Mouse (Mus musculus) limb, embryonic 15.5 days (tissue): ENCODE measurements around the gene Phf24. TPM values are rescaled to one million over a fixed set of nuclear protein-coding genes. Genes with fewer than 3 reads are reported as not detected.

Source experiments
- ATAC-seq: fragments of 200-750 bp; cut with Nextera tagmentation; 2 replicates; pipeline ENCODE4 v1.8.0; 2017; ENCODE audit warnings: low read depth, moderate TSS enrichment; ENCODE audit not compliant: insufficient number of reproducible peaks, low FRiP score, low TSS enrichment
- H3K27ac ChIP-seq: fragments of 300-500 bp; sonication (generic); 2 replicates; pipeline ENCODE4 v1.5.1; 2015; ENCODE audit warnings: moderate library complexity, mild to moderate bottlenecking, inconsistent platforms
- H3K27me3 ChIP-seq: fragments of 300-500 bp; sonication (generic); 2 replicates; pipeline ENCODE4 v1.6.1; 2015; ENCODE audit warnings: inconsistent platforms
- H3K36me3 ChIP-seq: fragments of 300-500 bp; sonication (generic); 2 replicates; pipeline ENCODE4 v1.6.1; 2015; ENCODE audit warnings: inconsistent platforms
- H3K4me1 ChIP-seq: fragments of 300-500 bp; sonication (generic); 2 replicates; pipeline ENCODE4 v1.6.1; 2015; ENCODE audit warnings: inconsistent platforms
- H3K4me2 ChIP-seq: fragments of 300-500 bp; sonication (generic); 2 replicates; pipeline ENCODE4 v1.6.1; 2015; ENCODE audit warnings: mild to moderate bottlenecking, inconsistent platforms
- H3K4me3 ChIP-seq: fragments of 300-500 bp; sonication (generic); 2 replicates; pipeline ENCODE4 v1.5.1; 2015; ENCODE audit warnings: mild to moderate bottlenecking, inconsistent platforms
- H3K9ac ChIP-seq: fragments of 300-500 bp; sonication (generic); 2 replicates; pipeline ENCODE4 v1.6.1; 2015; ENCODE audit warnings: inconsistent platforms
- H3K9me3 ChIP-seq: fragments of 300-500 bp; sonication (generic); 2 replicates; pipeline ENCODE4 v1.6.1; 2016; ENCODE audit warnings: inconsistent platforms
- WGBS: fragments of 180-500 bp; shearing (Covaris S2); methylation state at CpG from one replicate; pipeline ENCODE4 v1.1.7; 2015; 5-methylcytosine and 5-hydroxymethylcytosine counted together
- polyA plus RNA-seq: library from polyadenylated mRNA; unstranded; fragments of >200 nt; fragmentation: Nextera tagmentation; extraction: Ambion mirVana; gene quantifications from 2 replicates; pipeline ENCODE4 v1.2.1, GENCODE M21; 2015

The Phf24 gene
- polyA plus RNA-seq, 1 experiment from 2014 or later = 2.0 TPM

DNA sequence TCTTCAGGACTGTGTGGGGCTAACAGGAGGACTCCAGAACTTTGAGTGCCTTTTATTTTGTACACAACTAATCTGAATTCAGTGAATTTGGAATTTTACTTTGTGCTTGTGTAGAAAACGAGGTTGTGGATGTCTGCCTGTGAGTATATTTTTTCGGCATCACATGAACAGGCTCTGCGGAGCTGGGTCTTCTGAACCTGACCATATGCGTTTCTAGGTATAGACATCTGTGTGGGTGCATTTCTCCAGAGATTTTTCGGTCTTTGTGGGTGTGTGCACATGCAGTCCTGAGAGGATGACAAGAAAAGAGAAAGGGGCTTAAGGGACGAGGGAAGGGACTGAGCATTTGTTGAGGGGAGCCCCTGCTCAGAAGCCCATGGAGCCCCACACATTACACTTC lies 29.5 kb upstream of the Phf24 start:
- 79% methylated on average over 6 of the region's 6 CpGs for WGBS
- H3K9ac ChIP-seq = no peak overlapping the region
- ATAC-seq = no peak
- H3K27me3 ChIP-seq = no peaks in the 10 kb centered on the region
- no peaks in the 10 kb centered on the region for H3K36me3 ChIP-seq
- H3K27ac ChIP-seq = no peak overlapping the region
- no peaks in the 10 kb centered on the region for H3K9me3 ChIP-seq
- H3K4me1 ChIP-seq = no peaks in the 10 kb centered on the region
- H3K4me2 ChIP-seq = no peak overlapping the region
- H3K4me3 ChIP-seq = no peak overlapping the region

DNA sequence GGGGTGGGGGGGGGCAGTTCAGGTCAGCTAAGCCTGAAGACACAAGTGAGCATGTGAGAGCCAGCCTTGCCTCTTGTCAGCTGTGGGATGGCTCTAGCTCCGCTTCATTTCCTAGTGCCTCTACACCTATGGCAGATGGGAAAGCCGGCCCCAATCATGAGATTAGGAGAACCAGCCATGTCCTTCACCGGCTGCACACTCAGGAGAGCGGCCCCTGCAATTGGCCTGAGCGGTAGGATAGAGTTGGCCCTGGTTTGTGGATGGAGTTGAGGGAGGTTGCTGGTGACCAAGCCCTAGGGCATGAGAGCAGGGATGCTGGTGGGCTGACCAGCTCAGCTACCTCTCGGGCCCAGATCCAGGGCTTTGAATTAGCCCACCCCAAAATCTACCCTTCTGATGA lies 27.7 kb upstream of the Phf24 start:
- ATAC-seq = no peak
- no peaks in the 10 kb centered on the region for H3K9me3 ChIP-seq

DNA sequence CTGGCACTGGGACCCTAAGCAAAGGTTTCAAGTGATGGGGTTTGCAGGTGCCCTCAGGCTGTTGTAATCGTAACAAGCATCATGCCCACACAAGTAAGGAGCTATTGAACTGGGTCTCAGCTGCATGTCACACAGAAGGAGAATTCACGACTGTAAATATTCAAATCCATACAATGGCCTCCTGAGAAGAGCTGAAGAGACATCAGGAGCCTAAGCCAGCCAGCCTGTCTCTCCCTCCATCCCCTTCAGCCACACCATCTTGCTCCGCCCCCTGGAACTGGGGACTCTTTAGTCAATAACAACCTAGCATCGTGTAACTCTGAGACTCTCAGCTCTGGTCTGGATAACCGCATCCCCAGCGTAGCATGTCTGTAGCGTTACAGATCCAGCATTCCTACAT lies 25.3 kb upstream of the Phf24 start:
- no peak overlapping the region for H3K4me3 ChIP-seq
- H3K9me3 ChIP-seq = no peaks in the 10 kb centered on the region
- H3K27me3 ChIP-seq = no peaks in the 10 kb centered on the region
- no peaks in the 10 kb centered on the region for H3K4me1 ChIP-seq
- ATAC-seq = no peak
- no peak overlapping the region for H3K9ac ChIP-seq
- 60% methylated on average over 7 of the region's 7 CpGs for WGBS
- H3K4me2 ChIP-seq = no peak overlapping the region
- H3K27ac ChIP-seq = no peak overlapping the region
- no peaks in the 10 kb centered on the region for H3K36me3 ChIP-seq

More for the DNA sequence above, 27.7 kb upstream of the Phf24 start:
- no peaks in the 10 kb centered on the region for H3K27me3 ChIP-seq
- H3K36me3 ChIP-seq = no peaks in the 10 kb centered on the region
- 85% methylated on average over 6 of the region's 6 CpGs for WGBS
- no peak overlapping the region for H3K27ac ChIP-seq
- H3K4me3 ChIP-seq = no peak overlapping the region
- H3K4me2 ChIP-seq = no peak overlapping the region
- no peak overlapping the region for H3K9ac ChIP-seq
- no peaks in the 10 kb centered on the region for H3K4me1 ChIP-seq

DNA sequence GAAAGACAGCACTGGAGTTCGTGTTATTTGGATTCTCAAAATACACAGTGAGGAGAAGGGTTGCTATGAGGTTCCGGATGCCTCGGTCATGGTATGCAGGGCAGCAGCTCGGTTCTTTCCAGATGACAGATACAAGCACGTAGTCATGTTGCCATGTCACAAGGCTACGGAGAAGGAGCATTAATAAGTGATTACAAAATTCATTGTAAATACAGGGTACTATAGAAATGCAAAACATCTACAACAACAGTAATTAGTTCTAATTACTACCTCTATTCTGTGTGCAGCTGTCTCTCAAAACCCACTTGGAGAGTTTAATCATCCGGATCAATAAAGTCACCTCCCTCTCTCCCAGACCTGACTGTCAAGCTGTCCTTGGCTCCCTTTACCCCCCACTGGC lies 21.3 kb upstream of the Phf24 start:
- WGBS = 75% methylated on average over 7 of the region's 7 CpGs

DNA sequence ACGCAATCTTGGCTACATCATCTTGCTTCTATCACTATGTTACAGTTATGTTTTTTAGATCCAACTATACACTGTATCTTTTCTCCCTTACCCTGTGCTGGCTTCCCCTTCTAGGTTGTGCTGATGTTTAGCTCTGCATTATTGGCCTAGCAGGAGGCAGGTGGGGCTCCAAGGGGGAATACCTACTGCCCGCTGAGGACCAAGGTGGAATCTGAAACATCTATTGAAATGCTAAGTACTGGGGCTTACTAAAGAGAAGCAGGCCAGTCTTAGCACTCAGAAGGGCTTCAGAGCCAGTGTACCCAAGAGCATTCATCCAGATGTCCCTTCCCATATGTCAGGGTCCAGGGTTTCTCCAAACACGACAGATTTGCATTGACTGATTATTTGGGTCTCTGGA lies 17.5 kb upstream of the Phf24 start:
- WGBS = 39% methylated on average over 3 of the region's 3 CpGs
- Histone ChIP-seq H3K4me2 (no peak overlapping the region), H3K9me3 (no peaks in the 10 kb centered on the region), H3K27ac (no peak overlapping the region), H3K4me3 (no peak overlapping the region), H3K36me3 (no peaks in the 10 kb centered on the region), H3K27me3 (no peaks in the 10 kb centered on the region), H3K9ac (no peak overlapping the region), H3K4me1 (no peaks in the 10 kb centered on the region)
- ATAC-seq = no peak

More for the DNA sequence above, 21.3 kb upstream of the Phf24 start:
- ATAC-seq = no peak
- H3K4me1 ChIP-seq = no peaks in the 10 kb centered on the region
- no peaks in the 10 kb centered on the region for H3K9me3 ChIP-seq
- no peak overlapping the region for H3K9ac ChIP-seq
- H3K27me3 ChIP-seq = no peaks in the 10 kb centered on the region
- no peak overlapping the region for H3K27ac ChIP-seq
- H3K36me3 ChIP-seq = no peaks in the 10 kb centered on the region
- no peak overlapping the region for H3K4me2 ChIP-seq
- no peak overlapping the region for H3K4me3 ChIP-seq

DNA sequence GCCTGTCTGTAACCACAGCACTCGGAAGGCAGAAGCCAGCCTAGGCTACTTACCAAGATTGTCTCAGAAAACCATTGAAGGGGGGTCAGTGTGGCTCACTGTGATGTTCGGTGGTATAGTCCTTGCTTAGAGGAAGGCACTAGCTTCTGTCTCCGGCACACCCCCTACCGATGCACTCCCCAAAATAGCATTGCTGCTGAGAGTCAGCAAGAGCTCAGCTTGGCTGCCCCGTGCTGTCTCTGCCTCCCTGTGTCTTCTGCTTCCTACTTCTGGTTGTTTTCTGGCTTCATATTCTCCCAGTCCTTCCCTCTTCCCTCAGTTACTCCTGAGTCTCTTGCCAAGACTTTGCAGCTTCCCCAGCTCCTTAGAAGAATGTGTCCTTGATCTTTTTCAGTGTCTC lies 15.6 kb upstream of the Phf24 start:
- no peak for ATAC-seq

DNA sequence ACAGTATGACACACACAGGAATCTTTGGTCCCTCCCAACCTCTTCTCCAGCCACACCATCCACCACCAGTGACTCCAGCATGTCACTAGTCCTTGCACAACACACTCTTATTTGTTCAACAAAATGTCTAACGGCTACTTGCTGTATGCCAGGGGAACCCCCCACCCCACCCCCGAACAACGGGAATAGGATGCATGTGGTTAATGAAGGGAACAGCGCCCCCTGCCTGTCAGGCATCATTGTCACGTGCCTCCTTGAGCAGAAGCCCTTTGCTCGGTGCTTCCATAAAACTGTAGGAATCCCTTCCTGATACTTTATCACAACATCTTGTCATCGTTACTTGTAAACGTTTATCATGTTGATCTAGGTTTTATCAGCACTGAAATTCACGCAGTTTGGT lies 14.3 kb upstream of the Phf24 start:
- Histone ChIP-seq H3K36me3 (no peaks in the 10 kb centered on the region), H3K4me1 (no peaks in the 10 kb centered on the region), H3K4me2 (no peak overlapping the region), H3K27me3 (no peaks in the 10 kb centered on the region), H3K4me3 (no peak overlapping the region), H3K9me3 (no peaks in the 10 kb centered on the region), H3K27ac (no peak overlapping the region), H3K9ac (no peak overlapping the region)
- WGBS = 55% methylated on average over 9 of the region's 9 CpGs
- ATAC-seq = no peak

More for the DNA sequence above, 15.6 kb upstream of the Phf24 start:
- Histone ChIP-seq H3K9ac (no peak overlapping the region), H3K4me1 (no peaks in the 10 kb centered on the region), H3K9me3 (no peaks in the 10 kb centered on the region), H3K36me3 (no peaks in the 10 kb centered on the region), H3K27ac (no peak overlapping the region), H3K4me3 (no peak overlapping the region), H3K27me3 (no peaks in the 10 kb centered on the region), H3K4me2 (no peak overlapping the region)
- WGBS = 72% methylated on average over 5 of the region's 5 CpGs

DNA sequence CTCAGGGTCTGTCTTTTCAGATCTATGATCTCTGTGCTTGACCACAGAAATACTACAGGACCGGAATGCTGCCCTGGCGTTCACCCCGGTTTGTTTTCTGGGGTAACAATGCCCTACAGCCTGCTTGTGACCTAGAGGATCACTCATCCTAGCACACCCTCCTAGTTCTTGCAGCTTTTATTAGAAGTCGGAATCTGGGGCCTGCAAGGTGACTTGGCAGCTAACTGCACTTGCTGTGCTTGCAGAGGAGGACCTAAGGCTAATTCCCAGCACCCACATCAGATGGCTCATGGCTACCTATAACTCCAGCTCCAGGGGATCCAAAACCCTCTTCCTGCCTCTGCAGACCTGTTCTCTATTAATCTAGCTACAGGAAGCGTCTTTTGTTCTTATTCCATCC lies 13.7 kb upstream of the Phf24 start:
- no peaks in the 10 kb centered on the region for H3K4me1 ChIP-seq
- no peaks in the 10 kb centered on the region for H3K9me3 ChIP-seq
- H3K4me2 ChIP-seq = no peak overlapping the region
- H3K4me3 ChIP-seq = no peak overlapping the region
- no peaks in the 10 kb centered on the region for H3K27me3 ChIP-seq
- H3K27ac ChIP-seq = no peak overlapping the region
- H3K9ac ChIP-seq = no peak overlapping the region
- no peaks in the 10 kb centered on the region for H3K36me3 ChIP-seq
- ATAC-seq = no peak
- 89% methylated on average over 5 of the region's 5 CpGs for WGBS

DNA sequence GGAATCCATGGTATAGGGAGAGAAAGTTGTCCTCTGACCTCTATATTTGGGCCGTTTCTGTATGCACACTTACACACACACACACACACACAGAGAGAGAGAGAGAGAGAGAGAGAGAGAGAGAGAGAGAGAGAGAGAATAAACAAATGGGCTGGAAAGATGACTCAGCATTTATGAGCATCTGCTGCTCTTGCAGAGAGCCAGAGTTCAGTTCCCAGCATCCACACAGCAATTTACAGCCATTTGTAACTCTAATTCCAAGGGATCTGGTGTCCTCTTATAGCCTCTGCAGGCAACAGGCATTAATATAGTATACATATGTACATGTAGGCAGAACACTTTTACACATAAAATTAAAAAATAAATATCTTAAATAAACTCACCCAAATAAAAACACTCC lies 12.5 kb upstream of the Phf24 start:
- no peaks in the 10 kb centered on the region for H3K27me3 ChIP-seq
- no peaks in the 10 kb centered on the region for H3K9me3 ChIP-seq
- H3K36me3 ChIP-seq = no peaks in the 10 kb centered on the region
- H3K27ac ChIP-seq = no peak overlapping the region
- ATAC-seq = no peak
- H3K4me2 ChIP-seq = no peak overlapping the region
- WGBS = 65% methylated on average over 1 of the region's 1 CpGs
- no peak overlapping the region for H3K9ac ChIP-seq
- H3K4me3 ChIP-seq = no peak overlapping the region
- no peaks in the 10 kb centered on the region for H3K4me1 ChIP-seq

DNA sequence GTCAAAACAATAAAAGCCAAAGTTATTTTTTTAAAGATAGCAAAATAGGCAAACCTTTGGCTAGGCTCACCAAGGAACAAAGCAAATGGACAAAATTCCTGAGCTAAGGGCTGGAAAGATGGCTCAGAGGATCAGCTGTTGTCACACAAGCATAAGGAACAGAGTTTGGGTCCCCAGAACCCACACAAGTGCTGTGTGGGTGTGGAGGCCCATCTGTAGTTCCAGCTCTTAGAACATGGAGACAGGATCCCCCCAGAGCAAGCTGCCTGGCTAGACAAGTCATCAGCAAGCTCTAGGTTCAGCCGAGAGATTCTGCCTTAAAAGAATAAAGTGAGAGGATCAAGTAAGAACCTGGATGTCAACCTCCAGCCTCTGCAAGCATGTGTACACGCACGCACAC lies 11.9 kb upstream of the Phf24 start:
- ATAC-seq = no peak
- H3K9me3 ChIP-seq = no peaks in the 10 kb centered on the region
- no peaks in the 10 kb centered on the region for H3K4me1 ChIP-seq
- no peaks in the 10 kb centered on the region for H3K36me3 ChIP-seq
- H3K27ac ChIP-seq = no peak overlapping the region
- no peak overlapping the region for H3K4me3 ChIP-seq
- 83% methylated on average over 3 of the region's 3 CpGs for WGBS
- H3K27me3 ChIP-seq = no peaks in the 10 kb centered on the region
- H3K4me2 ChIP-seq = no peak overlapping the region
- no peak overlapping the region for H3K9ac ChIP-seq

DNA sequence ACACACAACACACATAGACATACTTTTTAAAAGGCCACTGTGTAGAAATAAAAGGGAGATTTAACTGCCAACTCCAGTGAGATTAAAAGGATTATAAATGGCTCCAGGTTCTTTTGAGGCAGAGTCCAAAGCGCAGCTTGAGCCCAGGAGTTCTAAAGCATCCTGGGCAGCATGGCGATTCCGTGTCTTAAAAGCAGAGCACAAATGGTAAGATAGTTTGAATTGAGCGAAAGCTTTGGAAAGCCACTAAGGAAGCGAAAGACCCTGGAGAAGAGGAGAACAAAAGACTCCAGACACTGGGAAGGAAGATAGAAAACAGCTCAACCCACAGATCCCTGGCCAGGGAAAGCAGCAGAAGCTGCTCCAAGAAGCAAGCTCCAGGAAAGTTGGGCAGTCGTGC lies 11.5 kb upstream of the Phf24 start:
- no peak for ATAC-seq
- no peaks in the 10 kb centered on the region for H3K9me3 ChIP-seq
- H3K27ac ChIP-seq = no peak overlapping the region
- H3K4me3 ChIP-seq = no peak overlapping the region
- H3K4me1 ChIP-seq = no peaks in the 10 kb centered on the region
- WGBS = 73% methylated on average over 6 of the region's 6 CpGs
- no peak overlapping the region for H3K4me2 ChIP-seq
- no peaks in the 10 kb centered on the region for H3K27me3 ChIP-seq
- no peaks in the 10 kb centered on the region for H3K36me3 ChIP-seq
- no peak overlapping the region for H3K9ac ChIP-seq

DNA sequence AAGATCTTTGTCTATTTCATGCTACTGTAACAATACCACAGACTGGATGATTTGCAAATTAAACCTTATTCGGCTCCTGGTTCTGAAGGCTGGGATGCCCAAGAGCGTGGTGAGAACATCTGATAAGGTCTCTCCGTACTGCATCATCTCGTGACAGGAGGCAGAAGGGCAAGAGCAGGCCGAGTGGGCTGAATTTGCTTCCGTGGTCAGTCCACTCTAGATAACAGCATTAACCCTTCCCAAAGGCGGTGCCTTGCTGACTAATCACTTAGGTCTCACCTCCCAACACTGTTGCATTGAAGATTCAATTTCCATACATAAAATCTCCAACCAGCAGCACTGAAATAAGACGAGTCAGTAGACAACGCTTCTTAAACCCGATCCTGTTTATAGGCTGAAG lies 3.1 kb upstream of the Phf24 start:
- H3K9me3 ChIP-seq = no peaks in the 10 kb centered on the region
- no peak overlapping the region for H3K9ac ChIP-seq

DNA sequence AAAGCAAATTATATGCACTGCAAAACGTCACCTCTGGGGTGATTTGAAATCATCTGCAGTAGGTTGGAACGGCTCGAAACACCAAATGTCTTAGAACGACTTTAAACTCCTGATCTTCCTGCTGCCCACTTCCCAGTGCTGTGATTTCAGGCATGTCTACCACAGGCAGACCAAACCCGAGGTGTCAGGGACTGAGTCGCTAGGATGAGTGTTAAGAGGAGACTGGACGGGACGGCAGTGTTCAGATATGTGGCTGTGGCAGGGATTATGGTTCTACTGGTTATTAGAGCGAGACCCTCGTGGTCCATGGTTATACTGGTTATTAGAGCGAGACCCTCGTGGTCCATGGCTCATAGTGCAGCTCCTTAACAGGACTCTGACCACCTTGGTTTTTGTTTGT lies 1.1 kb upstream of the Phf24 start:
- no peak overlapping the region for H3K27ac ChIP-seq
- H3K9me3 ChIP-seq = no peaks in the 10 kb centered on the region
- H3K36me3 ChIP-seq = no peaks in the 10 kb centered on the region
- H3K4me1 ChIP-seq = peaks cover 10% of the 10 kb centered on the region
- H3K27me3 ChIP-seq = peaks cover 58% of the 10 kb centered on the region
- no peak overlapping the region for H3K4me2 ChIP-seq
- ATAC-seq = no peak
- H3K4me3 ChIP-seq = no peak overlapping the region
- H3K9ac ChIP-seq = no peak overlapping the region
- WGBS = 78% methylated on average over 12 of the region's 12 CpGs

More for the DNA sequence above, 3.1 kb upstream of the Phf24 start:
- H3K4me2 ChIP-seq = no peak overlapping the region
- H3K4me3 ChIP-seq = no peak overlapping the region
- no peak for ATAC-seq
- H3K36me3 ChIP-seq = no peaks in the 10 kb centered on the region
- H3K27ac ChIP-seq = no peak overlapping the region
- peaks cover 10% of the 10 kb centered on the region for H3K4me1 ChIP-seq
- 50% methylated on average over 10 of the region's 10 CpGs for WGBS
- H3K27me3 ChIP-seq = peaks cover 50% of the 10 kb centered on the region
